In genomic region chr16:97850667-97851060, GRCm38 (mm10) we compare ENCODE assay signal across 8 mouse cellular contexts. TPM values are rescaled to one million over a fixed set of nuclear protein-coding genes. Genes with fewer than 3 reads are reported as not detected.
DNase-seq lines count a peak whose midpoint lies in the region; ATAC-seq and TF ChIP-seq lines count a peak whose summit lies in the region.

No protein-coding gene starts in this region.

- H3K9ac ChIP-seq in forebrain, embryonic 11.5 days (ENCODE audit: low read length), result peak overlapping the region; percentile 98
- peak overlapping the region; percentile 98 for H3K9ac ChIP-seq in midbrain, embryonic 14.5 days (replicated peaks; ENCODE audit: low read length)

- peaks cover 14% of the 10 kb centered on the region for H3K4me1 ChIP-seq in cerebellum, adult 2 months (ENCODE audit: control insufficient read depth, insufficient read depth, low read length)
- no peaks in the 10 kb centered on the region for H3K4me1 ChIP-seq in forebrain, embryonic 11.5 days (replicated peaks; ENCODE audit: control insufficient read depth, insufficient read depth, low read length)
- H3K4me1 ChIP-seq in midbrain, embryonic 14.5 days (ENCODE audit: control insufficient read depth, insufficient read depth, low read length), result peaks cover 17% of the 10 kb centered on the region

- peak overlapping the region; percentile 74 for H3K4me2 ChIP-seq in forebrain, embryonic 11.5 days (ENCODE audit: low read depth, low read length, severe bottlenecking)
- peak overlapping the region; percentile 76 for H3K4me2 ChIP-seq in midbrain, embryonic 14.5 days (ENCODE audit: low read length)

- no peak for ATAC-seq in forebrain, embryonic 11.5 days (replicated peaks; ENCODE audit: low FRiP score)
- ATAC-seq in midbrain, embryonic 14.5 days (ENCODE audit: low FRiP score, low TSS enrichment), result peak; percentile 64

- WGBS in cerebellum, adult 2 months, result under 1% methylated on average over 11 of the region's 11 CpGs
- 1% methylated on average over 11 of the region's 11 CpGs for WGBS in forebrain, embryonic 11.5 days
- WGBS in midbrain, embryonic 14.5 days, result under 1% methylated on average over 11 of the region's 11 CpGs

- TF ChIP-seq POLR2A in cerebellum, adult 2 months (IDR thresholded peaks at IDR 0.05; ENCODE audit: borderline replicate concordance, insufficient read depth, low read length), result no peak

- TF ChIP-seq CTCF in cerebellum, adult 2 months (IDR thresholded peaks at IDR 0.05; ENCODE audit: borderline replicate concordance, insufficient read depth, low read depth, low read length), result no peak

- H3K36me3 ChIP-seq in forebrain, embryonic 11.5 days (ENCODE audit: control insufficient read depth, insufficient read depth, low read length), result no peaks in the 10 kb centered on the region; the same call in 1 of the 2 replicates
- peaks cover 16% of the 10 kb centered on the region; the same call in 1 of the 2 replicates for H3K36me3 ChIP-seq in midbrain, embryonic 14.5 days (ENCODE audit: control insufficient read depth, insufficient read depth, low read length)

- DNase-seq in cerebellum, adult 2 months, result no peak
- DNase-seq in cerebellum, postnatal 10 days, result no peak
- peak; percentile 23 for DNase-seq in retina, postnatal 7 days (ENCODE audit: low read depth, low spot score)
- no peak for DNase-seq in retina, embryonic 14.5 days (ENCODE audit: low spot score)
- no peak for DNase-seq in forebrain, embryonic 11.5 days (ENCODE audit: low spot score)
- DNase-seq in layer of hippocampus, adult 9-11 months, result peak; percentile 61
- peak; percentile 69 for DNase-seq in midbrain, embryonic 14.5 days
- DNase-seq in cerebellum, adult 11 months, result no peak

- H3K9me3 ChIP-seq in forebrain, embryonic 11.5 days (ENCODE audit: control insufficient read depth, low read length), result no peaks in the 10 kb centered on the region
- H3K9me3 ChIP-seq in midbrain, embryonic 14.5 days (ENCODE audit: control insufficient read depth, low read length), result no peaks in the 10 kb centered on the region

- no peaks in the 10 kb centered on the region for H3K27me3 ChIP-seq in cerebellum, adult 2 months (ENCODE audit: control insufficient read depth, insufficient read depth, low read length)
- H3K27me3 ChIP-seq in forebrain, embryonic 11.5 days (ENCODE audit: control insufficient read depth, insufficient read depth, low read length), result no peaks in the 10 kb centered on the region
- H3K27me3 ChIP-seq in midbrain, embryonic 14.5 days (ENCODE audit: control insufficient read depth, insufficient read depth, low read length), result no peaks in the 10 kb centered on the region

- peak overlapping the region; percentile 100 for H3K4me3 ChIP-seq in cerebellum, adult 2 months (replicated peaks; ENCODE audit: insufficient read depth, low read depth, low read length)
- peak overlapping the region; percentile 87 for H3K4me3 ChIP-seq in forebrain, embryonic 11.5 days (ENCODE audit: low read depth, low read length)
- peak overlapping the region; percentile 84 for H3K4me3 ChIP-seq in midbrain, embryonic 14.5 days (replicated peaks; ENCODE audit: low read depth, low read length)

- peak overlapping the region; percentile 95 for H3K27ac ChIP-seq in cerebellum, adult 2 months (ENCODE audit: insufficient read depth, low read length)
- H3K27ac ChIP-seq in forebrain, embryonic 11.5 days (ENCODE audit: low read depth, low read length), result peak overlapping the region; percentile 94
- H3K27ac ChIP-seq in midbrain, embryonic 14.5 days (replicated peaks; ENCODE audit: low read depth, low read length), result peak overlapping the region; percentile 100

RNA-seq across cellular contexts. Expression of gene Prdm15, which starts 1.0 kb away (rescaled TPM):
- polyA plus RNA-seq in cerebellum, adult 2 months (2012; rRNA removed), result 14.3 and 15.4 TPM in 2 replicates
- polyA plus RNA-seq in forebrain, embryonic 11.5 days (2014; fragmentation: Nextera tagmentation; extraction: Ambion mirVana), result 19.0 and 20.0 TPM in 2 replicates
- polyA plus RNA-seq in midbrain, embryonic 14.5 days (2014; fragmentation: Nextera tagmentation; extraction: Ambion mirVana), result 10.5 and 13.2 TPM in 2 replicates

Comparison
In these comparisons a context has a peak if more than half of its experiments do, and no peak if none do; other contexts are left out.
1. DNase-seq: peak in retina, postnatal 7 days (single experiment), layer of hippocampus, adult 9-11 months (single experiment) and midbrain, embryonic 14.5 days (single experiment); none in cerebellum, adult 2 months (0 of 2), cerebellum, postnatal 10 days (0 of 2), retina, embryonic 14.5 days (single experiment), forebrain, embryonic 11.5 days (single experiment) and cerebellum, adult 11 months (single experiment).
2. Peak in every context shown above with its lines, with median percentiles within 50 percentile points of each other: H3K27ac ChIP-seq and H3K4me3 ChIP-seq.